In the genomic region with DNA sequence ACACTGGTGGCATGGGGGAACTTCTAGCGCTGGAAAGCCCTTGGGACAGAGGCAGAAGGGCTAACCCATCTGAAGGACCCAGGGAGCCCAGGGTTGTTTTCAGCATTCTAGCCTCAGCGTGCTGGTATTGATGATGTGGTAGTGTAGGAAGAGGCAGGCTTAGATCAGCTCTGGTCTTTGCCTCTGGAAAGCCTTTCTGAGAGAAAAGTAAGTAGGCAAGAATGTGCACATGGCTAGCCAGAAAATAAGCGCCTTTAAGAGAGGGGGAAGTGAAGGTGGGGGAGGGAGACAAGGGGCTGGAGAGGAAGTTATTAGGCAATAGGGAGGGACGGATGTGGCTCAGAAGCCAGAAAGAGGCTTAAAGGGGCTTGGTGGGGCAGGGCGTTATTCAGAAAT, we compare ENCODE assay signal across 8 mouse cellular contexts. TPM values are rescaled to one million over a fixed set of nuclear protein-coding genes. Genes with fewer than 3 reads are reported as not detected.
DNase-seq lines count a peak whose midpoint lies in the region; ATAC-seq lines count a peak whose summit lies in the region.

No protein-coding gene starts in this region.

- peak overlapping the region; percentile 62 for H3K9ac ChIP-seq in heart, embryonic 16.5 days (ENCODE audit: low read length)
- peak overlapping the region; percentile 63 for H3K9ac ChIP-seq in midbrain, embryonic 16.5 days (ENCODE audit: low read depth, low read length)

- intact Hi-C loops in heart, postnatal 25 days (cut with DNase I): no loop called here

- 8% methylated on average over 5 of the region's 5 CpGs for WGBS in heart, embryonic 16.5 days
- 15% methylated on average over 5 of the region's 5 CpGs for WGBS in midbrain, embryonic 16.5 days

- peak; percentile 97 for DNase-seq in heart, adult 11 months
- DNase-seq in heart, postnatal 25 days (ENCODE audit: low spot score): no peak
- DNase-seq in liver: peak; percentile 36
- no peak for DNase-seq in left cerebral cortex, adult 9 months (ENCODE audit: low spot score in 2 of 2)
- DNase-seq in adrenal gland, postnatal 4 days (ENCODE audit: low spot score in 2 of 2): no peak

- peak overlapping the region; percentile 70 for H3K4me2 ChIP-seq in heart, embryonic 16.5 days (ENCODE audit: low read depth, low read length)
- H3K4me2 ChIP-seq in midbrain, embryonic 16.5 days (ENCODE audit: low read length): peak overlapping the region; percentile 76

- H3K27me3 ChIP-seq in heart, embryonic 16.5 days (ENCODE audit: control insufficient read depth, insufficient read depth, low read length): no peaks in the 10 kb centered on the region
- H3K27me3 ChIP-seq in midbrain, embryonic 16.5 days (ENCODE audit: control insufficient read depth, insufficient read depth, low read depth, low read length): no peaks in the 10 kb centered on the region

- H3K27ac ChIP-seq in heart, embryonic 16.5 days (ENCODE audit: low read length): peak overlapping the region; percentile 79
- H3K27ac ChIP-seq in midbrain, embryonic 16.5 days (ENCODE audit: low read length): no peak overlapping the region

- H3K4me1 ChIP-seq in heart, embryonic 16.5 days (ENCODE audit: control insufficient read depth, insufficient read depth, low read length): peaks cover 12% of the 10 kb centered on the region
- H3K4me1 ChIP-seq in midbrain, embryonic 16.5 days (ENCODE audit: control insufficient read depth, insufficient read depth, low read length): peaks cover 6% of the 10 kb centered on the region

- no peaks in the 10 kb centered on the region for H3K9me3 ChIP-seq in heart, embryonic 16.5 days (replicated peaks; ENCODE audit: control insufficient read depth, low read length)
- H3K9me3 ChIP-seq in midbrain, embryonic 16.5 days (replicated peaks; ENCODE audit: control insufficient read depth, low read length, poor library complexity, severe bottlenecking): no peaks in the 10 kb centered on the region

- peak overlapping the region; percentile 64 for H3K4me3 ChIP-seq in heart, embryonic 16.5 days (ENCODE audit: low read length)
- peak overlapping the region; percentile 48 for H3K4me3 ChIP-seq in midbrain, embryonic 16.5 days (ENCODE audit: low read depth, low read length)

- H3K36me3 ChIP-seq in heart, embryonic 16.5 days (ENCODE audit: control insufficient read depth, insufficient read depth): peaks cover 4% of the 10 kb centered on the region
- no peaks in the 10 kb centered on the region for H3K36me3 ChIP-seq in midbrain, embryonic 16.5 days (ENCODE audit: control insufficient read depth, insufficient read depth, low read length)

- peak; percentile 68 for ATAC-seq in common myeloid progenitor, adult 5-6 weeks (replicated peaks; ENCODE audit: low read depth, poor library complexity, severe bottlenecking)
- ATAC-seq in heart, embryonic 16.5 days (replicated peaks; ENCODE audit: extremely low read depth, insufficient read depth, low FRiP score): no peak
- no peak for ATAC-seq in midbrain, embryonic 16.5 days

RNA-seq across cellular contexts. Expression of a gene that starts 25.8 kb away (rescaled TPM):
- not detected for total RNA-seq in heart, postnatal 25 days (2021)
- total RNA-seq in common myeloid progenitor, adult 5-6 weeks (2017): not detected in 2 replicates
- polyA plus RNA-seq in heart, embryonic 16.5 days (2015; fragmentation: Nextera tagmentation; extraction: Ambion mirVana): not detected in 2 replicates
- 0.09 TPM in 1 of 2 replicates, not detected in the other for polyA plus RNA-seq in midbrain, embryonic 16.5 days (2015; fragmentation: Nextera tagmentation; extraction: Ambion mirVana)
- total RNA-seq in adrenal gland, postnatal 4 days (2021): 10 to 100 TPM in 1 of 2 experiments, under 1 TPM in 1; 0.31 to 14.1 TPM

RNA-seq across cellular contexts. Expression of a gene that starts 28.5 kb away (rescaled TPM):
- total RNA-seq in heart, postnatal 25 days (2021): 1 to 10 TPM; 5.6 to 6.1 TPM
- 182 and 222 TPM in 2 replicates for total RNA-seq in common myeloid progenitor, adult 5-6 weeks (2017)
- 15.2 and 20.5 TPM in 2 replicates for polyA plus RNA-seq in heart, embryonic 16.5 days (2015; fragmentation: Nextera tagmentation; extraction: Ambion mirVana)
- polyA plus RNA-seq in midbrain, embryonic 16.5 days (2015; fragmentation: Nextera tagmentation; extraction: Ambion mirVana): 5.3 and 6.5 TPM in 2 replicates
- 10 to 100 TPM; 13.3 to 16.9 TPM for total RNA-seq in adrenal gland, postnatal 4 days (2021)

RNA-seq across cellular contexts. Expression of a gene that starts 59.1 kb away (rescaled TPM):
- not detected for total RNA-seq in heart, postnatal 25 days (2021)
- not detected in 2 replicates for total RNA-seq in common myeloid progenitor, adult 5-6 weeks (2017)
- not detected in 2 replicates for polyA plus RNA-seq in heart, embryonic 16.5 days (2015; fragmentation: Nextera tagmentation; extraction: Ambion mirVana)
- not detected in 2 replicates for polyA plus RNA-seq in midbrain, embryonic 16.5 days (2015; fragmentation: Nextera tagmentation; extraction: Ambion mirVana)
- 1 to 10 TPM; 1.7 to 6.2 TPM for total RNA-seq in adrenal gland, postnatal 4 days (2021)

Comparison
In these comparisons a context has a peak if more than half of its experiments do, and no peak if none do; other contexts are left out.
1. DNase-seq: peak in heart, adult 11 months (single experiment) and liver (single experiment); none in heart, postnatal 25 days (single experiment), left cerebral cortex, adult 9 months (0 of 2) and adrenal gland, postnatal 4 days (0 of 2).
2. RNA of a gene that starts 28.5 kb away (total RNA-seq): 182 to 222 TPM in common myeloid progenitor, adult 5-6 weeks; 13.3 to 16.9 TPM in adrenal gland, postnatal 4 days and 5.6 to 6.1 TPM in heart, postnatal 25 days; every median in the first group is over 10 times any median in the second.